Mouse (Mus musculus) T-helper 17 cell (primary cell): ENCODE data around the gene Nol8.

ENCODE experiments used
- in situ Hi-C, 2 experiments: fragments of 300-600 bp; cut with MboI, MseI; formaldehyde crosslinking; loops; 1 replicate in 1 of 2; 2 replicates in 1 of 2; pipeline ENCODE4 v1.15.1; 2025; ENCODE audit warnings: high pct_unique_total_duplicates in 2 of 2

Gene Nol8

DNA sequence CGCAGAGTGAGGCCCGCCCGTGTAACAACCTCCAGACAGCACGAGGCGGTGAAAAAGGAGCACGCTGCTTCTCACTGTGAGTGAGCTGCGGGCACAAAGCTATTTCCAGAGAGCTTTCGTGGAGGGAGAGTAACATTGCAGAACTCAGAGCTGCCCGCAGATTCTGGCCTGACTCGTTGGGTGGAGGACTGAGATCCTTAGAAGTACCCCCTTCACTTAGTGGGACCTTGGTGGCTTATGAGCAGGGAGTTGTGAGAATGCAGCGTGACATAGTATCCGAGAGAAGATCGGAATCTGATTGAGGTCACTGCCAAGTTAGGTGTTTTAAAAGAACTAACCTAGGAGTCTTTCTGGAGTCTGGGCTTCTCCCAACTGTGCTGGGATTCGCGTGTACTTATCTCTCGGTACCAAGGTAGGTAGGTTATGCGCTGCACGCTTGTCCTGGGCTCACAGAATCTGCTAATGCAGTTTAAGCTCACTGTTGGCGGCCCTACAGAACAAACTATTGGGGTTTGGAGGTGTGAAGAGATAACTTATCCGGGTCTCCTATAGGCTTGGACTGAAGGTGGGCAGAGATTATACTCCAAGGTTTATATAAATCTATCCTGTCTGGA, 29.5 kb downstream of the Nol8 start:
- in situ Hi-C loops = no loop called here

DNA sequence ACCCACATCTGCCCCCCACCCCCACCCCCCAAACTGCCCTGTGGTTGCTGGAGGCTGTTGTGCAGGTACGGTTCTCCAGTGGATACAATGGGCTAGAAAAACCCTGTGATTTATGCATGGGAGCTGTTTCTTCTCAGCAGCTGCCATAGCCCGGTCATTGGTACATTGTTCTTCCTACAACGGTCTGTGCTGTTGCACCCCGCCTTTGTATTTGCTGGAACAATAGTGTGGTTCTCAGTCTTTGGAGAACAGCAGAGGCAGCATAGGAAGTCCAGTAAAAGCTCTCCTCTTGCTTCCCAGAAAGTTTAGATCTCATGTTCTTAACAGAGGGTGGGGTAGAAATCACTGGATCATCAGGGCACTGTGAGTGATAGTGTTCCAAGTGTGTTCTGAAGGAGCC, 31.4 kb downstream of the Nol8 start:
- in situ Hi-C loops = no loop called here

DNA sequence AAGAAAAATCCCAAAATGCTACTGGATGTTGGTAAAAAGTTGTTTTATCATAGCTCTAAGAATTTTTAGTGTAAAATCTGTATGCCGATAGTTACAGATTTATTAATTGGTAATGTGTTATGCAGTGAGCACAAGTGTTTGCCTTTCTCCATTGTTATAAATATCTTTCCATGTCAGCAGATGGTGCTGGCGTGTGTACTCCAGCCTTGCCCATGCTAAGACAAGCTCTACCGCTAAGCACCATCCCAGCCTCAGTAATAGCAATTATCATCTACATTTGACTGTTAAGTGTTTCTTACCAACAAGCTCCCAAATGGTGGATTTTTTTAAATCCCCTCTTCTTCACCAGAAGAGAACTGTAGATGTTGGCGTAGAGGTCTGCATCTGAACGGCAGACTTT, 38.2 kb downstream of the Nol8 start:
- in situ Hi-C loops = no loop called here

DNA sequence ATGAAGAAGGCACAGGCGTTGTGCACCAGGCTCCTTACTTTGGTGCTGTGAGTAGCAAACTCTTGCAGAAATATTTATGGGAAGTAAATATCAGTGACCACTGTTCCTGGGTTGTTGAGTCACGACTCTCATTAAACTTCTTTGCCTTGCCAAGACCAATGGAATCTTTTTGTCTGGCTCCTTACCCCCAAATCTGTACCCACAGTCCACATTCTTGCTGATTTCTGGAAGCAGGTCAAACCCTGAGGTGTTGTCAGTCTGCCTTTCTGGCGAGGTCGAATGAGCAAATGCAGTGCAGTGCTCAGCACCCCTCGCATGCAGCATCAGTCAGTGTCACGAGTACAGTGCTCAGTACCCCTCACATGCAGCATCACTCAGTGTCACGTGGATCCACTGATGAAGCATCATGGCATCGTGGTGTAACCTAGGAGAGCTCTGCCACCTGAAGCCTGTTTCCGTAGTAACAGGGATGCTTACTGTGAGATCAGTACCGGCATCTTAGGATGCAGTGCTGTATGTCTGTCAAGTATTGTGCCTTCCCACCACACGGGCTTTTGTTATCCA, 50.4 kb downstream of the Nol8 start:
- in situ Hi-C loops = loop anchor here (5.0 to 25.0 kb wide), 2 partner anchors 34 to 791 kb away; no protein-coding TSS in a partner anchor

DNA sequence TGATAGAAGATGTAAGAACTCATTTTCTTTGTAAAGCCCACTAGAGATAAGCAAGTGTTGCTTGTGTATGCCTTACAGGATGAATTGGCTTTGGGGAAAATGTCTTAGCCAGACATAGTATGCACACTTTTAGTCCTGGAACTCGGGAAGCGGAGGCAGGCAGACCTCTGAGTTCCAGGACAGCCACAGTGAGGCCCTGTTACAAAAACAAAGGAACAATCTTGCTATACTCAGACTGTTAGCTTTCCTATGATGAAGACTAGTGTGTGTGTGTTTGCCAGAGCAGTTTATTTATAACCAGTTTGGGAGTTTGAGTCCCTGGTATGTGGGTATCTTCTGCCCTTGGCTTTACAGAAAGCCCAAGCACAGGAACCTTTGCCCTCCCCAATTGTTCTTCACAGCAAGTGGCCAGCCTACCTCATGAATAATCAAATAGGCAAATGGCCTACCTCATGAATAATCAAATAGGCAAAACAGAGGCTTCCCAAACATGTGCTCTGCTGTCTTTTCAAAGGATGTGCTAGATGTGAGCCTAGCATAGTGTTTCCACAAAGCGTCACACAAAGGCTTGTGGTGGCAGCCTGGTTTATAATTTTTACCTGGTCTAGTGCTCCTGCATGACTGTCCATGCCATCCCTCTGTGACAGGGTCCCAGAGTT, 53.3 kb downstream of the Nol8 start:
- in situ Hi-C loops = loop anchor here in 1 of 2 experiments (25.0 kb wide), 1 partner anchor 794 kb away; no protein-coding TSS in a partner anchor

DNA sequence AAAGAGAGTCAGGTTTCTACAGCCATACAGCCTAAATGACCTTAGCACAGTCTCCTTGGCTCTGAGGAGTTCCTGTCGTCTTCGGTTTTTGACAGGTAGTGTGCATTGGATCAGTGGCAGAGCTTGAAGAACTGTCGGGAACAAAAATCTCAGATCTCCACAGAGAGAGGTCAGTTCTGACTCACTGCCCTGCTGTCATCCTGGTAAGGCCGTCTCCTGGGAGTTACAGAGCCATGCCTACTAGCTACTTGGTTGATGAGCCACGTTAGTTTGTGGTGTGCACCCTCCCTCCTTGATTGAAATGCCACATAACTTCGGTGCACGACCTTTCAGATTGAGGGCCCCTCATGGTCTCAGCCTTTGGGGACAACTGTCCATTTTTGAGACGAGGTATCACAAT, 55.4 kb downstream of the Nol8 start:
- in situ Hi-C loops = loop anchor here in 1 of 2 experiments (25.0 kb wide), 1 partner anchor 796 kb away; no protein-coding TSS in a partner anchor

DNA sequence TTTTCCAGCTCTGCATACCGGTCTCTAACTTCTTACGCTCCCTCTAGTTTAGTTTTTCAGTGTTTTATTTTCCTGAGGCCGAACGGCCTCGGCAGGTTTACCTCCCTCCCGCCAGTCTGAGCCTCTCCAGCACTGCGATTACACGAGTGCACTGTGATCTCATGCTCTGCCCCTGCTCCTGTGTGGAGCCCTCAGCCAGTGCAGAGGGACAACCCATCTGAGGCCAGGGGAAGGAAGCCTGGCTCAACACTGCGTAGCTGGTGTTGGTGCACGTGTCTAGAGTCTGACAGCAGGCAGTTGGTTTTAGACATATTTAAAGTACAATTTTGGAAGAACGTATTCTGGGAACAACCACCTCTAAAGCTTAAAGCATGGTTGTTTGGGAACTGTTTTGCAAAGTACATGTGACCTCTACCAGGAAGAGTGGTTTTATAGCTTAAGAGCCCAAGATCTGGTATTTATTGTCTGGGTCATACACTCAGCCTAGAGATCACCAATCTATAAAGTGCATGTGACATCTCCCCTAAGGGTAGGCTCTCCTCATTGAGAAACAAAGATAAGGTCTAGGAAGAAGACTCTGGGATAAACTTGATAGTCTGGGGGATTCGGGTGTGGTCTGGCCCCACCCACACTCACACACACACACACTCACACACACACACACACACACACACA, 59.3 kb downstream of the Nol8 start:
- in situ Hi-C loops = loop anchor here in 1 of 2 experiments (10.0 to 25.0 kb wide), 2 partner anchors 47 to 800 kb away; no protein-coding TSS in a partner anchor

DNA sequence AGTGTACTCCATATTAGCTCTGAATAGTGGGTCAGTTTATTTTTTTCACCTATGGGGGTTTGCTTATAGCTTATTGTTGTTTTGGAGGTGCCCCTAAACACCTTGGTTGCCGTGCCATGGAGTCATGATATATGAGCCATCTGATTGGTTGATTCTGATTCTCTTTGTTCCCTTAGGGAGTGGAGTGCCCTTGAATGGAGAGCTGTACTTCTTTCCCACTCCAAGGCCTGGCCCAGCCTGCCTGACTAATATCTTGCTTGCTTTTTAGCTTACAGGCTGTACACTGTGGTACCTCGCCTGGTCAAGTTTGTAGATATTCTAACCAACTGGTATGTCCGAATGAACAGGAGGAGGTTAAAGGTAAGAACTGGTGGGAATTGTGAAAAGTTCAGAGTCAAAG, 66.4 kb downstream of the Nol8 start:
- in situ Hi-C loops = loop anchor here in 1 of 2 experiments (10.0 to 25.0 kb wide), 2 partner anchors 55 to 807 kb away; no protein-coding TSS in a partner anchor
